Mouse (Mus musculus): Measurements from ENCODE around the gene Chaf1b.

DNA sequence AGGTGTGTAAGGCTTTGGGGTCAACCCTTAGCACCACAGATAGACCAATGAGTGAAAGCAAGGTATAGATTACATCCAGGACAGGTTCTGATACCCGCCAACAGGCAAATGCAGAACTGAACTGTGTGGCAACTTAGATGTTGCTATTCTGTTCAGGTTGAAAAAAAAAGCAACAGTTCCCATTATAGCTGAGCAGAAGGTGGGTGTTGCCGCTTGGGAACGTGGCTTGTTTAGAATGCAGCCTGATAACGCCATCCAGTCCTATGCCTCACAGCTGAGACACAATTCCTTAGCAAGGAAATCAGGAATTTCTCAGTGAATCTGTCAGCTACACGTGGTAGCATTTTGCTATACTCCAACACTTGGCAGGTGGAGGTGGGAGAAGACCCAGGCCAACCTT is 9.6 kb downstream of the Chaf1b start:
- no peak for TF ChIP-seq EP300 (IDR thresholded peaks at IDR 0.05; ENCODE audit: low read depth in 1 of 2, low read length in 2 of 2)
- TF ChIP-seq ELF1 (IDR thresholded peaks at IDR 0.05; ENCODE audit: low read depth, low read length): no peak
- no peak for TF ChIP-seq POLR2AphosphoS2 (IDR thresholded peaks at IDR 0.05; ENCODE audit: low read length)
- TF ChIP-seq TAL1 (IDR thresholded peaks at IDR 0.05; ENCODE audit: low read length): no peak
- no peak for TF ChIP-seq MAFK (IDR thresholded peaks at IDR 0.05; ENCODE audit: borderline replicate concordance, low read depth, low read length)
- TF ChIP-seq ZNF384 (IDR thresholded peaks at IDR 0.05; ENCODE audit: low read depth, low read length): no peak
- no peak for TF ChIP-seq HCFC1 (IDR thresholded peaks at IDR 0.05; ENCODE audit: low read depth, low read length)
- TF ChIP-seq POLR2A (IDR thresholded peaks at IDR 0.05; ENCODE audit: control insufficient read depth in 1 of 2, insufficient read depth in 1 of 2, low read depth in 1 of 2, low read length in 2 of 2, poor library complexity in 1 of 2): no peak
- TF ChIP-seq RCOR1 (IDR thresholded peaks at IDR 0.05; ENCODE audit: low read depth, low read length): no peak
- TF ChIP-seq ZMIZ1 (IDR thresholded peaks at IDR 0.05; ENCODE audit: low read depth, low read length): no peak
- TF ChIP-seq SIN3A (IDR thresholded peaks at IDR 0.05; ENCODE audit: low read length): no peak
- no peak for TF ChIP-seq SMC3 (IDR thresholded peaks at IDR 0.05; ENCODE audit: low read depth, low read length)

Data from MEL (cell line).